Mouse (Mus musculus): ENCODE results near the gene Klhl41.

The Klhl41 gene

DNA sequence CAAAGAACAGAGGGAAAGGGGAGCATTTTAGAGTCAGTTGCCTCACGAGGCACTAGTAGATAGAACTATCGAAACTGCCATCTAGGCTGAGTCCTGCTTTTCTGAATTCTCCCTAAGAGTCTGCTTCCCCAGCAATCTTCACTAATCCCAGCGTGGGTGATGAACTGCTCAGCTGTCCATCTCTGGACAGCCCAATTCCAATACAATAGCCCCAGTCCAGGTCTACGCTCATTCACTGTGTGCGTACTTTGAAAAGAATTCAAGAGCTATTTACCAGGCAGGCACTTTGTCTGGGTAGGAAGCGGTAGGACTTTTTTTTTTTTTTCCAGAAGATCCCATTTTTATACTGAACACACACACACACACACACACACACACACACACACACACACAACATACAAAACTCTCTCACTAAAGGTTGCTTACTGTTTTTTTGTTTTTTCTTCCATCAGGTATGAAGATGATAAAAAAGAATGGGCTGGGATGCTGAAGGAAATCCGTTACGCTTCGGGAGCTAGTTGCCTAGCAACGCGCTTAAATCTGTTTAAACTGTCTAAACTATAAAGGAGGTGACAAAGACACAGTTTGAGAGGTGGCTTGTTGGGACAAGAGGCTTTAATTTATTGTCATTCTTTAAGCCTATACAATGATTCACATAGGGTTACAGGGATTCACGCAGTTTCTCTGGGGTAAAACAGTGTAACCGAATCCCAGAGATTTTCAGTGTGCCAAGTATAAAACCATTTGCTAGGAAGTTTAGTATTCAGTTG lies 13.3 kb downstream of the Klhl41 start:
- peak; percentile 76 for DNase-seq (ENCODE audit: low spot score)

DNA sequence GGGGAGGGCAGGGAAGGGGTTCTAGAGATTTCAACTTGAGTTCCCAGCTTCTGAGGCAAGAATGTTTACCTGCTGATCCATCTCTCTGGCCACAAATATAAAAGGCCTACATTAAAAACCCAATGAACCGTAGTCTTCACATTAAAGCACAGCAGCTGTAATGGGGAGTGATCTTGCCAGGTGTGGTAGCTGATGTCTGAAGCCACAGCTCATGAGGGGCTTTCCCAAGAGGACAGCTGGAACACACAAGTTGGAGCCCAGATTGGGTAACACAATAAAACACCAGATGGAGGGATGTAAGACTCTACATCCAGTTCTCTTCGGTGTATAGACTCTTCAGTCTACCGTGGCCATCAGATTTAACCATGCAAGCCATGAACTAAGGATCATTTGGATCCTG lies 14.6 kb downstream of the Klhl41 start:
- DNase-seq (ENCODE audit: low spot score), result no peak

DNA sequence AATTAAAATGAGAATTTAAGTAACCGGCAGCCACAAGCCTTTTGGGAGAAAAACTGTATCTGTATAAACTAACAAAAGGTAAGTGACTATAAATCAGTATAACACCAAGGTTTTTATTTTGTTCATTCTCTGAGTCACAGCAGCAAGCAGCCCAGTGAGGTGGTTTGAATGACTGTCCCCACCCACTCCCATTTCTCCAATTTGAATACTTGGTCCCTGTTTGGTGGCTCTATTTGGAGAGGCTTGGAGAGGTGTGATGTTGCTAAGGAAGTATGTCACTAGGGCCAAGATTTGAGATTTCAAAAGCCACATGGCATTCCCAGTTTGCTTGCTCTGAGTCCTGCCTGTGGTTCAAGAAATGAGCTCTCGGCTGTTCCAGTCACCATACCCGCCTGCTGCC lies 20.3 kb downstream of the Klhl41 start:
- DNase-seq (ENCODE audit: low spot score), result no peak

DNA sequence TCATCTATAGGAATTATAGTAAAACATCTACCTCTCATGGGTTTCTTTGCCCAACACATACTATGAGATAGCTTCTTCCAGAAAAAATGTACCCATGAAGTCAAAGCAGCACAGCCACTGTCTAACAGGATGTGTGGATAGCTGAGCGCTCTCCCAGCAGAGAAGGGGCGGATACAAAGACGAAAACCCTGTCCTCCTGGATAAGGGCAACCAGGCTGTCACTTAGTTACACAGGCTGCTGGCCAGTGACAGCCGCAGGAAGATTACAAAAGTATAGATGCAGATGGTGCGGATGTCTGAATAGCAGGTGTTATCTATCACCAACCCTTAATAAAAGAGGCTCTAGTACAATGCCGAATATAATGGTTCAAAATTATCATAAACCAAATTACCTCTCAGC lies 20.9 kb downstream of the Klhl41 start:
- no peak for DNase-seq (ENCODE audit: low spot score)

DNA sequence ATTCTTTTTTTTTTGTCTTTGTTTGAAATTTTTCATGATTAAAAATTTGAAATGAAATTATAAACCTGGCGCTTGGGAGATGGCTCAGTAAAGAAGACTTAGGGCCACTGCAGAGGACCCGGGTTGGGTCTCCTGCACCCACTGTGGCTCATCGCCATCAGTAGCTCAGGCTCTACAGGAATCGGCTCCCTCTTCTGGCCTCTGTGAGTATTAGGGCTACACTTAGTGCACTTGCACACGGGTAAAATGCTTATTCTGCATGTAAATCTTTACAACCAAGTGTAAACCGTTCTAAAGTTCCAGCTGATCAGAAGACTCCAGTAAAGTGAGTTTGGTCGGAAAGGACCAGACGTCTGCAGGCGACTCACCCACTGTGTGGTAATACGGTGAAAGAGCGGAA lies 23.6 kb downstream of the Klhl41 start:
- DNase-seq (ENCODE audit: low spot score), result no peak

DNA sequence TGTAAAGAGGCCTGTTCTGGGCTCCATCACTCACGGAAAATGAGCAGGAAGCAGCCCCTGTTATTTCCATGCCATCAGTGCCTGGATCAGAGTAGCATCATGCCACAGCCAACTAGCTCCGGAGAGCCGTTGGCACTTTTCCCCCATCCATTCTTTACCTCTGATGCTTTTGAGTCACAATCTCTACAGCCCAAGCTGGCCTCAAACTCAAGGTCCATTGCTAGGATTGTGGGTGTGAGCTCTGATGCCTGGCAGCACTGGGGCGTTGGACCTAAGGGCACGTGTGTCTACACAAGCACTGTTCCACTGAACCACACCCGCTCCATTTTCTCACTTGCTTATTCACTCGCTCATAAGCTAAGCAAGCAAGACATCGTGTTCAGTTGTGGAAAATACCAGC lies 30.5 kb downstream of the Klhl41 start:
- no peak for DNase-seq (ENCODE audit: low spot score)

DNA sequence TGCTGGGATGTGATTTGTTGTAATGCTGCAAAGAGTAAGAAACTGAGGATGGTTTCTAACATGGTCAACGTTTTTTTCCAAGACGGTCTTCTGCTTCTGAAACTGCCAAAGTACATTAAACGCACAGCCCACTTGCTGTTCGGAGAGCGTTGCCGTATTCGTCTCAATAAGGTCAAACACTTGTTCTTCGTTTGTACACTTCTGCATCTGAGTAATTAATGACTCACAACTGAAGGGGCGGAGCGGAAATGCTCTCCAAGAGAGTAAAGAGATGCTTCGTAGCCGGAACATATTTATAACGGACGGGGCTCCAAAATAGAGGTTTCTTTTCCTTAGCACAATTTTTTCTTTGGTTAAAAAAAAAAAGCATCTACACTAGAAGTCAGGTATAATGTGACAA lies 42.3 kb downstream of the Klhl41 start:
- no peak for DNase-seq (ENCODE audit: low spot score)

DNA sequence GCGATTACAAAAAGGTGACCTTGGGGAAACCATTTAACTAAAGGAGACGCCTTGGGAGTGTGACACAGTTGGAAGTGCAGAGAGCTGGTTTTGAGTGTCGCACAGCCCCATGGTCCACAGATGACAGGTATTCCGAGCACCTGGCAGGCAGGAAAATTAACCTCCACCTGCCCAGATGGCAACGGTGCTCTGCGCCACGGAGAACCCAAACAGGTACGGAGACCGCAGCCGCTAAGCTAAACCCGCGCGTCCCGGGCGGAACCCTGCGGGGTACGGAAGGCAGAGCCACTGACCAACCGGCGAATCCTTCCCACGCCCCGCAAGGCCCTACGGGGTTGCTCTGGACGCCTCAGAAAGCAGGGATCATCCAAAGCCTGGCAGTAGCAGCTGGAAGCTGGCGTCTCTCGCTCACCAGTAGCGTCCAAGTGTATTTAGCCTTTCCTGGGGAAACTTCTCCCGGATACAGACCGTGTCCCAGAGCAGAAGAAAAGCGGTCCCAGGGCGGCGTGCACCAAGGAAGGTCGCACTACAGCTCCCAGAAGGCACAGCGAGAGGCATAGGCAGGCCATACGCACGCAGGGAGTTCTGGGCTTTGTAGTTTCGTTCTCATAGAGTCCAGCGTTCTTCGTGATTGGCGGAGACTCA lies 43.2 kb downstream of the Klhl41 start, which contains the start of gene Fastkd1:
Fastkd1 (minus strand) TSS at position 536 of the 645 bp plus-strand sequence.
- peak; percentile 98 for DNase-seq (ENCODE audit: low spot score)

DNA sequence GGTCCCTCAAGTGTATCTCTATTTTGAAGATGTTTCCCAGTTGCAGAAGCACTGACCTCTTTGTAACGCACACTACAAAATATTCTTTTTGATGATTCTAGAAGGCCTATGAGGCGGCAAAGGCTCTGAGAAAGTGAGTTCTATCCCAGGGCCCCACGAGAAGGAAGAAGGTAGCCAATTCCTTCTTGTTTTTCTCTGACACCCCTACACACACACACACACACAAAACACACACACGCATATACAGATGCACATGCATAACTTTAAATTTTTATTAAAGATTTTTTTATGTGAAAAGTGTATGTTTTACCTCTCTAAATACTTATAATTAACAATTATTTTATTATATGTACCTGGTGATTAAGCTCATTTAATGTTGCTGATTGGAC lies 43.7 kb downstream of the Klhl41 start:
- DNase-seq (ENCODE audit: low spot score), result no peak

DNA sequence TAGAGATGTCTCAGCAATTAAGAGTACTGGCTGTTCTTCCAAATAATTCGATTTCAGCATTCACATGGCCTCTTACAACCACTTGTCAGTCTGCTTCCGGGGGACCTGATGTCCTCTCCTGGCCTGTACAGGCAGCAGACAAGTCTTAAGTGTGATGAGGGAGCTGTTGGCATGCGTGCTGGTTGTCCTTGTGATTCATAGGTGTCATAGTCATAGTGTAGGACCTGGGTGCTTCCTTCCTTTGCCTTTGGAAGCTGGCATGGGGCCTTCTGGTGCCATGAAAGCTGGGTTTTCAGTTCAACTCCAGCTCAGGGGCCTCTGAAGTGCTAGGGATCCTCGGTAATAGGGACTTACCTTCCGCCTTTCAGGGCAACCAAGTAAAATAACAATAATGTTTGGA lies 44.2 kb downstream of the Klhl41 start:
- DNase-seq (ENCODE audit: low spot score), result no peak

DNA sequence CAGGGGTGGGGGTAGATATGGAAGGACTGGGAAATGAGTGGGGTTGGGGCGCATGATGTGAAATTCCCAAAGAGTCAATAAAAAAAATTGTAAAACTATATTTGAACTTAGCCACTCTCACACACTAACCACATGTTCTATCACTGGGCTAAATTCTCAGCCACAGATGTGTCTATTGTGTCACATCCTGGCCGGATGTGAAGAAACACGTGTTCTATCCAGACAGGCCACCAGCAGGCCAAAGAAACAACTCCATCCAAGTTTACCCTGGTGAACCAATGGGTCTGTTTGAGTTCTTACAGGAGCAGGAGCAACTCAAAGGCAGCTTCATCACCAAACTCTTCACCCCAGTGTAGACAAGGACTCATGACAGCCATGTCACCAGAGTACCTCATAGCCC lies 46.6 kb downstream of the Klhl41 start:
- no peak for DNase-seq (ENCODE audit: low spot score)

DNA sequence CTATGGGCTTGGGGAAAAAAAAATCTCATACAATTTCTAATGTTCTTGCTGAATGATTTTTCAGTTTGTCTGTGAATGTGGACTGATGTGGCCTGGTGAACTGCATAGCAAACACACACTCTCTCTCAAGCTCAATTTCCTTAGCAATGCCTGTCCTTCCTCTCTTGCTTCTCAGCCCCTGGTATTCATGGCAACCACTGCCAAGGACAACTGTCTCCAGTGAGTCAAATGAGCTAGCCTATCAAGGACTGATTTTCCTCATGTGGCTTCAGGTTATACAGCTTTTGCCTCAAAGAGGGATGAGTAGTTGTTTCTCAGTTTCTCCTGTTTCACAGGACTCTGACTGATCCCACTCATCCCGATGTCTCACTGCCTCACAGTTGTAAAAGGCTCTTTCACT lies 49.2 kb downstream of the Klhl41 start:
- DNase-seq (ENCODE audit: low spot score), result no peak

DNA sequence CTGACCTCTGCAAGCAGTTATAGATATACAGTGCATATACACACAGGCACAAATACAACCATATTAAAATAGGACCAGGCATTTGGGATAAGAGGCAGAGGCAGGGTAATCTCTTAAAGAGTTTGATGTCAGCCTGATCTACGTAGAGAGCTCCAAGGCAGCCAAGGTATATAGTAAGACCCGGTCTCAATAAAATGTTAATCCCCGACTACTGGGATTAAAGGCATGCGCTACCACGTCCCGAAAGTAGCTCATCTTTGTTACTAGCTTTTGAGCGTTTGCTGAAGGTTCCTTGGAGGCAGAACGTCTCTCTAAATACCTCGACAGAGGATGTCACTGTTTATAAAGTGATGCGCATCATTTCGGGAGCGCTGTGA lies 52.3 kb downstream of the Klhl41 start, which contains the start of gene Ppig:
Ppig (plus strand) TSS at position 273 of the 377 bp plus-strand sequence.
- no peak for DNase-seq (ENCODE audit: low spot score)

DNA sequence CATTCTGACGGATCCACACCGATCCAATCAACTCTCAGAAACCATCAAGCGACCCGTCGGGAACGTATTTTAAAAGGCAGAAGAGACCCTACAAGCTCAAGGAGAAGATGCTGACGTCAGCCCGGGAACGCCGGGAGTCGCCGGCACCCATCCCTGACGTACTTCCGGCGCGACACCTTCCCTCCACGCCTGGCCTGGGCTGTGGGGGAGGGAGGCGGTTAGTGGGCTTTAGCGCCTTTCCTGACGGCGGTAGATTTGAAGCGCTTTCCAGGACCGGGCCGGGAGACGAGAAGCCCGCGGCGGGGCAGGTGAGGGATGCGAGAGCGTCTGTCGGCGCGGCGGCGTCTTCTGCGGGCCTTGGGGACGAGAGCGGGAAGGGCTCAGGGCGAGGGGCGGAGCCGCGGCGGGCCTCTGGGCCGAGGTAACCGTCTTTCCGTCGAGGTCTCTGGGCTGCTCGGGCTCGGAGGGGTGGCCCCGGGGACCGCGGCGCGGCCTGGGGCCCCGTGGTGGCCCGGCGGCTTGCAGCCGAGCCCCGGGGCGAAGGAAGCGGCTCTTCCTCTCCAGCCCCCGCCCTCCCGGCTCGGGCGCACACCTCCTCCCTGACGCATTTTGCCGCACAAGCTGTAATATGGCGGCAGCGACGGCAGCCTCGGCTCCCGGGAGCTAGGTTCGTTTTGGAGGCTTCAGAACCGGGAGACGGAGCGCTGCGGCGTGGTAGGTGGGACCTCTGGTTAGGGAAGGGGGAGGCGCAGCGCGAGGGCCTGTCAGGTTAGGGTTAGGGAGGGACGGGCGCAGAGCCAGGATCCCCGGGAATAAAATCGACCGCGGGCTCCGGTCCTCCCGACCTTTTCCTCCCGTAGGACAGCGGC lies 53.0 kb downstream of the Klhl41 start:
- DNase-seq (ENCODE audit: low spot score), result peak; percentile 99

DNA sequence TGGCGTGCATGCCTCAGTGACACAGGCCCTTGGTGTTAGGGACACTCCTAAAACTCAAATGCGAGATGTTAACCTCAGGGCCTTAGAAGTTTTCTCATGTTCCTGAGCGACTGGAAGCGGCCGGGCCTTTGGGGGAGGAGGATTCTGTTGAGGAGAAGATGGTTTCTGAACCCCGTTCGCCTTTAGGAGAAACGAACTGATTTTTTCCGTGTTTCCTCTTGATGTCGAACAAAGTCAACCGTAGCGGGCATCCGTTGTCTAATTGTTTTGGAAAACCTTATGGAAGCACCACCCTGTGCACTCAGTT lies 53.6 kb downstream of the Klhl41 start:
- no peak for DNase-seq (ENCODE audit: low spot score)
